Mouse (Mus musculus) urinary bladder, adult 18-20 months (tissue): Measurements from ENCODE around the gene Dnajc5g.

Experiments used
- DNase-seq, 2 experiments: peaks; one replicate each; pipeline ENCODE4 v3.0.0; 2022; ENCODE audit warnings: low spot score in 2 of 2, mixed read lengths in 2 of 2

The Dnajc5g gene

DNA sequence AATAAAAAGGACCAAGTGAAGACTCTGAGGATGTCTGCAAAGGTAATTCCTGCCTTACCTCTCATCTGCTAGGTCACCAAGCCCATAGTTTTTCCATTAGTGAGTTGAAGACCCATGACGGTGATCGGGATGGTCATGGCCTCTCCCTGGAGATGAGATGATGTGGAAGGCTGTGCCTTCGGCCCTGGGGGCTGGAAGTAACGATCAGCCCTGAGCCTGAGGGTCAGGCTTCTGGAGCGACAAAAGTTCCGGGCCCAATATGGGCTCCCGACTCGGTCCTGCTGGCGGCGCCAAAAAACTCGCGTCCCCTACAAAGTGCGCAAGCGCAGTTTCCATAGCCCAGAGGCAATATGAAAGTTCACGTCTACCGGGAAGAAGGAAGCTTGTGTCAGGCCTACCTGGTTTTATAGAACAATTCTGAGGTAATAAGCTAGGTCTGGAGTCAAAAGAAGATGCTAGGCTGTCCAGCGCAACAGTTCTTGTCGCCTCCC, 2.0 kb downstream of the Dnajc5g start, which contains the start of gene Slc30a3:
Slc30a3 (minus strand) TSS at position 238 of the 491 bp plus-strand sequence.
- no peak for DNase-seq

- no peak for DNase-seq
Observed at GRCm38 (mm10) chr5:31110781-31111180, 4.7 kb downstream of the Dnajc5g start.

DNA sequence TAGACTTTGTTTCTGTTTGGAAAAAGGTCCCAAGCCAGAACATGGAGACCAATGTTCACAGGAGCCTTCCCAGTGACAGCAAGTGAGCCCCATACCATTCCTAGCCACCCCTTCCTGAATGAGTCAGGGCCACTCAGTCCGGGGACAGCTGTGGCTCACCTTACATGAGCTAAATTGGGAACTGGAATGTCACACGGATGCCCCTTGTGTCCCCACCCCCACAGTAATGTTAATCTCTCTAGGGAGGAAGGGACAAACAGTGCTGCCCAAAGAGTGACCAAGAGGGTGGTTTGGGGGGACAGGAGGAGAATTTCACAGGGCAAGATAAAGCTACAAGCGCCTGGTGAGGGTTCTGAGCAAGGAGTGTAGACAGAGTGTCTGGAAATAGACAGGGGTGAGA, 10.3 kb downstream of the Dnajc5g start, which contains the start of gene Trim54:
Trim54 (plus strand) TSS at position 359 of the 400 bp plus-strand sequence.
- DNase-seq, result no peak

DNA sequence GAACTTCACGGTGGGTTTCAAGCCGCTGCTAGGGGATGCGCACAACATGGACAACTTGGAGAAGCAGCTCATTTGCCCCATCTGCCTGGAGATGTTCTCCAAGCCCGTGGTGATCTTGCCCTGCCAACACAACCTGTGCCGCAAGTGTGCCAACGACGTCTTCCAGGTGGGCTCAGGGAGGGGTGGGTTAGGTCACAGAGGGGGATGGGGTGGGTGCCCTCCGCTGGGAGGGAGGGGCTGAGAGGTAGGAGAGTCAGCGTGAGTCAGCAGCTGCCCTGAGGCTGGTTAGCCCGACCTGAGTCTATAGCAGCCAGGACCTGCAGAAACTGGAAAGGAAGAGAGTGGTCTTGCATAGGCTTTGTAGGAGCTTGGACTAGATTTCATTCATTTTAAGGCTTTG, 10.8 kb downstream of the Dnajc5g start:
- no peak for DNase-seq

DNA sequence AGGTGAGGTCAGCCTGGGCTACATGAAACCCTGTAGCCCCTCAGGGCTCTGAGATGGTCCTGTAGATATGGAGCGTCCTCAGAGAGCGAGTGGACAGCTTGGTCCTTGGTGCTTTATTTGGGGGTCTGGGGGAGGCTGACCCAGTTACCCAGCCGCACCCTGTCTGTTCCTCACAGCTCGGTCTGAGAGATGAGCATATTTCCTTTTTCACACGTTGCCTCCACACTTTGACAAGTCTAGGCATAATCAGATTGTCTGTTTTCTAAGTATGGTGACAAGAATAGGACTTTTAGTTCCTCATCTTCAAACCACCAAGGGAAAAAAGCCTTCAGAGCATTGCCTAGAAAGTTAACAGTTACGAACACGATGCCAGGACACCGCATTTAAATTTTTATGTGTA, 15.0 kb downstream of the Dnajc5g start:
- DNase-seq, result no peak

DNA sequence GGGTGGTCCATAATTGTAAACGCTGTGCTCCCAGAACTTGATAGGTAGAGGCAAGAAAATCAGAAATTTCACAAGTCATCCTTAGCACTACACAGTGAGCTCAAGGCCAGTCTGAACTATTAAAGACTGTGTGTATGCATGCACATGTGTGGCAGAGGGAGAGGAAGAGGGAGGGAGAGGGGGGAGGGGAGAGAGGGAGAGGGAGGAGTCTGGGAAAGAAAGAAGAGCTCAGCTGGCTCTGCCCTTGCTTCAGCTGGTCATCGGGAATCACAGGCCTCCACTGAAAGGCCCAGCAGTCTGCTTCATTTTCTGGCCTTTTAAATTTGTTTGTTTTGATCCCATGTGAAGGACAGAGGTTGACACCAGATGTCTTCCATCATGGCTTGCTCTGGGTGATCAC, 17.4 kb downstream of the Dnajc5g start:
- DNase-seq, result no peak

GRCm38 (mm10) chr5:31126050-31126449, 20.0 kb downstream of the Dnajc5g start:
- no peak for DNase-seq

DNA sequence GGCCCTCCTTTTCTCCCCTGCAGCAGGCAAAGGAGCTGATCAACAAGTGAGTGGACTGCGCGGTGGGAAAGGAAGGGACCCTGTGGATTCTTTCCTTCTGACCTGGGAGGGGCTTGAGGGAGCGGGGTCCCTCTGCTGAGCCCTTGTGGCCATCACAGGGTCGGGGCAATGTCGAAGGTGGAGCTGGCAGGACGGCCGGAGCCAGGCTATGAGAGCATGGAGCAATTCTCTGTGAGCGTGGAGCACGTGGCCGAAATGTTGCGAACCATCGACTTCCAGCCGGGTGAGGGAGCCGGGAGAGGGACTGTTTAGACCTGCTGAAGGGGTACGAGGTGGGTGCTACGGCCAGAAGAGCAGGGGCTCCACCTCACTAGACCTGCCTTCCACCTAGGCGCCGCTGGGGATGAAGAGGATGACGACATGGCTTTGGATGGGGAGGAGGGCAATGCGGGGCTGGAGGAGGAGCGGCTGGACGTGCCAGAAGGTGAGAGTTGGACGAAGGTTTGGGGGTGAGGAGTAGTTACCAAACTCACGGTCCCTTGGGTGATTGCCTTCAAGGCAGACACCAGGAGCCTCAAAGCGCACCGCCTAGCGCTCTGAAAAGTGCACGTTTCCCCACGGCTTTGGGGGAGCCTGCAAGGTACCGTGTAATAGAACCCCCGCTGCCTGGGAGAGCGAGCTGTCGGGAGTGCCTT, 30.8 kb downstream of the Dnajc5g start:
- DNase-seq, result no peak

- DNase-seq, result no peak
Observed at GRCm38 (mm10) chr5:31137658-31138057, 31.6 kb downstream of the Dnajc5g start.

DNA sequence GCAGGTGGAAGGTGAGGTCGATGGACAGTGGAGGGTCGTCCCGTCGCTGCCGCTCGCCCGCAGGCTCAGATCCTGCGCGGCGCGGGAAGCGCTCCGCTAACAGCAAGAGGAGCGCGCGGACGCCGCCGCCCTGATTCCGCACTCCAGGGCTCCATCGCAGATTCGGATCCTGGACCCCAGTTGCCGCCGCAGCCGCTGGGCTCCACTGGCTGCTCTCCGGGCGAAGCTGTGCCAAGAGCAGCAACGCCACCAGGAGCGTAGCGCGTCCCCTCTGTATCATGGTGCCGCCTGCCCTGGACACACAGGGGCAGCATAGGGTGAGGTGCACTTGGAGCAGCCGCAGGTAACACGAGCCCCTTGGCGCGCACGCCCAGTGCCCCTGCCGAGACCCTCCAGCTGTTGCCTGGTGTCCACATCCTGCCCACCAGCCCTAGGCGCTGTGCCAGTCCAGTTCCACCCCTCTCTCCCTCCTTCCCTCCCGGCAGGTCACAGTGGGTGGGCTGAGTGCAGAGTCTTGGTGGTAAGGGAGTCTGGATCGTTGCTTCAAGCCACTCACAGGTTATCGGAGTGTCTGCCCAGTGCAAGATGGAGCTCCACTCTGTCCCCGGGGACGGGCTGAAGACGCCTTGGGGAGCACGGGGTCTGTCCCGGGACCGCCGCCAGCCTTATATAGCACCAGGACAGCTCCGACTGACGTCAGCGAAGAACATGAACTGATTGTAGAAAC, 32.3 kb downstream of the Dnajc5g start, which contains the start of gene Ucn:
Ucn (minus strand) TSS at position 589 of the 727 bp plus-strand sequence.
- DNase-seq, result no peak

DNA sequence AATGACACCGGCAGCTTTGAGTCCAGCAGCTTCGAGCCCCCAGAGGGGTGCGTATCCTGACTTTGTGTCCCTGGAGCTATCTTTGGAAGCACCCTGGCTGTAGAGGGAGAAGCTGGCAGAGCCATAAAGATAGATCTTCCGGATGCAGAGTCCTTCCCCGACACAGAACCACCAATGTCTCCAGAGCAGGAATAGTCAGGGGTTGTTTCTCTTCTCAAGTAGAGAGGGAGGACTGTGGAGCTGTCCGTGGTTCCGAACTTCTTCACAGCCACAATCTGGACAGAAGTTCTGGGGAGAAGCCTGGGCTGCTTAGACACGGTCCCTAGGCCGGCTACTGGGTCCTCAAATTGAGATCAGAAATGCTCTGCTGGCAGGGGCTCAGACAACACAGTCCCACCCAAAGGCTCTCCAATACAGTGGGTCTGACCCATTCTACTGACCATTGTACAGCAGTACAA, 32.9 kb downstream of the Dnajc5g start:
- DNase-seq, result no peak

- no peak for DNase-seq
Observed at GRCm38 (mm10) chr5:31149781-31150180, 43.7 kb downstream of the Dnajc5g start.

- peak; percentile 18 to 45 for DNase-seq
Observed at GRCm38 (mm10) chr5:31151746-31152145, 45.7 kb downstream of the Dnajc5g start.

- DNase-seq, result no peak
Observed at GRCm38 (mm10) chr5:31153516-31154151, 47.5 kb downstream of the Dnajc5g start.

DNA sequence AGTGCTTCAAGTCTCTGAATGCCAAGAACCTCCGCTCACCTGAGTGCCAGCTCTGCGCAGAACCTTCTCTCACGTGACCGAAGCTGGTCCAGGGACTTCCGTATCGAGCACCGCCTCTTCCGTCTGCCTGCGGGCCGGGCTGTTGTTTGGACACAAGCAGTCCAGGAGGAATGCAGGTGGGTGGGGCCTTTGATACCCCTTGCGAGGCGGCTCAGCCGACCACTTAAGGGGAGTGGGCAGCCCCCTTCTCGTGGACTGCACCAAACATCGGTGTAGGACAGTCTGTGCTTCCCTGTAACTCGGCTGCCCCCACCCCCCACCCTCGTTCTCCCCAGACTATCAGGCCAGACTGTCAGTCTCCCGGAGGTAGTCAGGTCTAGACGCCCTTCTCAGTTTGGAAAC, 48.1 kb downstream of the Dnajc5g start, which contains the start of gene Mpv17:
Mpv17 (minus strand) TSS at position 100 of the 402 bp plus-strand sequence.
- peak; percentile 74 to 80 for DNase-seq
